Mouse (Mus musculus) intestine, embryonic 16.5 days (tissue): Measurements from ENCODE around the gene Hoxa2. TPM values are rescaled to one million over a fixed set of nuclear protein-coding genes. Genes with fewer than 3 reads are reported as not detected.

Source experiments
- ATAC-seq: fragments of 200-750 bp; cut with Nextera tagmentation; 2 replicates; pipeline ENCODE4 v1.8.0; 2017; ENCODE audit warnings: moderate TSS enrichment, moderate library complexity
- H3K27ac ChIP-seq: fragments of 300-500 bp; sonication (generic); 2 replicates; pipeline ENCODE4 v1.5.1; 2014; ENCODE audit warnings: mild to moderate bottlenecking, low read length
- H3K27me3 ChIP-seq: fragments of 300-500 bp; sonication (generic); replicated peaks from 2 replicates; pipeline ENCODE4 v1.6.1; 2014; ENCODE audit warnings: low read length, control low read depth, mixed read lengths; ENCODE audit not compliant: control insufficient read depth, insufficient read depth
- H3K36me3 ChIP-seq: fragments of 300-500 bp; sonication (generic); 2 replicates; pipeline ENCODE4 v1.6.1; 2014; ENCODE audit warnings: low read length, control low read depth; ENCODE audit not compliant: control insufficient read depth, insufficient read depth
- H3K4me1 ChIP-seq: fragments of 300-500 bp; sonication (generic); 2 replicates; pipeline ENCODE4 v1.6.1; 2014; ENCODE audit warnings: low read length, control low read depth, mixed read lengths; ENCODE audit not compliant: control insufficient read depth, insufficient read depth
- H3K4me2 ChIP-seq: fragments of 300-500 bp; sonication (generic); 2 replicates; pipeline ENCODE4 v1.6.1; 2014; ENCODE audit warnings: low read depth, low read length, control low read depth
- H3K4me3 ChIP-seq: fragments of 300-500 bp; sonication (generic); 2 replicates; pipeline ENCODE4 v1.5.1; 2014; ENCODE audit warnings: mild to moderate bottlenecking, low read length
- H3K9ac ChIP-seq: fragments of 300-500 bp; sonication (generic); 2 replicates; pipeline ENCODE4 v1.6.1; 2014; ENCODE audit warnings: low read depth, low read length
- H3K9me3 ChIP-seq: fragments of 300-500 bp; sonication (generic); 2 replicates; pipeline ENCODE4 v1.6.1; 2016; ENCODE audit warnings: low read length, control low read depth; ENCODE audit not compliant: control insufficient read depth
- WGBS: fragments of 180-500 bp; shearing (Covaris S2); extraction: QIAGEN DNeasy Blood & Tissue Kit; methylation state at CpG from one replicate; pipeline ENCODE4 v1.1.7; 2014; 5-methylcytosine and 5-hydroxymethylcytosine counted together
- polyA plus RNA-seq: library from polyadenylated mRNA; unstranded; fragments of >200 nt; fragmentation: Nextera tagmentation; extraction: Ambion mirVana; gene quantifications from 2 replicates; pipeline ENCODE4 v1.2.1, GENCODE M21; 2015

The Hoxa2 gene
- polyA plus RNA-seq, 1 experiment from 2014 or later: 5.1 TPM

DNA sequence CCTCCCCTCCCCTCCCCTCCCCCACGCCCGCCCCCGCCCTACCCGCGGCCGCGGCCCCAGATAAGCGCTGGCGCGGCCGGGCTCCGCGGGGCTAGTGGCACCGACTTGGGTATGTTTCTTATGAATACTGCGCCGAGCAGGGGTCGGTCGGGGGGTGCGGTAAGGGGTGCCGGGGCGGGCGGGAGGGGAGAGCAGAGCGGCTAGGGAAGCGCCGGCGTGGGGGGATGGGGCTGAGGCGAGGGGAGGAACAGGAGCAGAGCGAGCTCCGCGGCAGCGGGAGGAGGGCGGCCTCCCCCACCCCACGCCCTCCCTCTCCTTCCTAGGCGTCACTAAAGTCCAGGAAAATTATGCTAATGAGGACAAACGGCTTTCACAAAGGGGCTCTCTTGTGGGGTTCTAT, 11.2 kb upstream of the Hoxa2 start:
- Histone ChIP-seq H3K4me2 (peak overlapping the region; percentile 82), H3K27me3 (0 out of 2 replicates have a peak, but pooled peaks cover 3% of the 10 kb centered on the region), H3K4me3 (peak overlapping the region; percentile 63), H3K36me3 (no peaks in the 10 kb centered on the region), H3K4me1 (peaks cover 35% of the 10 kb centered on the region), H3K9ac (peak overlapping the region; percentile 79), H3K9me3 (no peaks in the 10 kb centered on the region), H3K27ac (peak overlapping the region; percentile 96)
- peak; percentile 49 for ATAC-seq
- WGBS: 1% methylated on average over 12 of the region's 35 CpGs

DNA sequence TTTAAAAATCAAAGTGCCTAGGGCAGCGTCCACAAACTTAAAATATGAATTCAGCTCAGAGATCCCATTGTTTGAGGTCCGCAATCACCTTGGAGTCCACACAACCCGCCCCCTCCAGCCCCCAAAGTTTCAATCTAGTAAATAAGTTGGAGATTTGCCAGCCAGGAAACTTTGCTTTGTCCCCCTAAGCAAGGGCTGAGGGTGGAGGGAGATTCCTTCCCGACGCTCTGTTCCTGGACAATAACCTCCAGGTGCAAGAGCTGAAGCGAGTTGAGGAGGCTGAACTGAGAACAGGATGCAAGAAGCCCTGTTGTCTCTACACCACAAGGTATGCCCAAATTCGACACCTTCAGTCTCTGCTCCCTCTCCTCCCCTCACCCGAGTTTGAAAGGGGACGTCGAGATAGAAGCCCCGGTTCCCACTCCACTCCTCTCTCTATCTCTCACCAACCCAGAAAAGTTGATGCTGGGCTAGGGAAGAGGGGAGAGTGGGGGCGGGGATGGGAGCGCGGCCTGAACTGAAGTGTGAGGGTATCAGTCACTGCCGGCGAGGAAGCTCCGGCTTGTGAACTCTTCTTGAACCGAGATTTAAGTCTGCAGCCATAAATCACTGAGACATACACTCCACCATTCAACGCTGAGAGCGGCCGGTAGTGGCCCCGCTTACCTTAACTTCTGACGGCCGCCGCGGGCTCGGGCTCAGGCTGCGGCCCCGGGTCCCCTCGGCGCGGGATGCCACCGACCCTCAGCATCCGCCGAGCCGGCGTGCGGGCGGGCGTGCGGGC, 10.5 kb upstream of the Hoxa2 start:
- 4% methylated on average over 41 of the region's 41 CpGs for WGBS
- peak overlapping the region; percentile 82 for H3K4me2 ChIP-seq
- no peaks in the 10 kb centered on the region for H3K36me3 ChIP-seq
- H3K27me3 ChIP-seq: 0 out of 2 replicates have a peak, but pooled peaks cover 6% of the 10 kb centered on the region
- H3K4me3 ChIP-seq: peak overlapping the region; percentile 63
- H3K27ac ChIP-seq: peak overlapping the region; percentile 96
- peak; percentile 57 for ATAC-seq
- H3K9ac ChIP-seq: peak overlapping the region; percentile 79
- H3K4me1 ChIP-seq: peaks cover 35% of the 10 kb centered on the region
- H3K9me3 ChIP-seq: no peaks in the 10 kb centered on the region

DNA sequence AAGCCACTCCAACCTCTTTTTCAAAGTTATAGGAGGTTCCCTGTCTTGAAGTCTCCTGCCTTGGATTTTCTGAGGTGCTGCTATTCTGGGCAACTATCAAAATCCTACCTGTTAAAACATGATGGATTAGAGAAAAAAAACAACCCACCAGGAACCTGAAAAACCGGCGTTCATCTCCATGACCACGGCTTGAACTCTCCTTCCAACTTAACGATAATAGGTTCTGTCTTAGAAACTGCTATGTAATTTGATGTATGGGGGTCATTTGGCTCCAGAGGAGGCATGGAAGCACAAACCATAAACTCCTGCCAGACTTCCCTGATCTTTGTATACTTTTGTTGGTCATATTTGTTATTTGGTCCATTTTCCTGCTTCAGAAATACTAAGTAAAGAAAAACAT, 9.0 kb upstream of the Hoxa2 start:
- WGBS: 13% methylated on average over 4 of the region's 4 CpGs
- Histone ChIP-seq H3K4me3 (peak overlapping the region; percentile 47), H3K27me3 (peaks cover 8% of the 10 kb centered on the region; the same call in 1 of the 2 replicates), H3K36me3 (no peaks in the 10 kb centered on the region), H3K4me2 (peak overlapping the region; percentile 79), H3K9ac (peak overlapping the region; percentile 40), H3K27ac (peak overlapping the region; percentile 87), H3K4me1 (peaks cover 39% of the 10 kb centered on the region), H3K9me3 (no peaks in the 10 kb centered on the region)
- no peak for ATAC-seq

DNA sequence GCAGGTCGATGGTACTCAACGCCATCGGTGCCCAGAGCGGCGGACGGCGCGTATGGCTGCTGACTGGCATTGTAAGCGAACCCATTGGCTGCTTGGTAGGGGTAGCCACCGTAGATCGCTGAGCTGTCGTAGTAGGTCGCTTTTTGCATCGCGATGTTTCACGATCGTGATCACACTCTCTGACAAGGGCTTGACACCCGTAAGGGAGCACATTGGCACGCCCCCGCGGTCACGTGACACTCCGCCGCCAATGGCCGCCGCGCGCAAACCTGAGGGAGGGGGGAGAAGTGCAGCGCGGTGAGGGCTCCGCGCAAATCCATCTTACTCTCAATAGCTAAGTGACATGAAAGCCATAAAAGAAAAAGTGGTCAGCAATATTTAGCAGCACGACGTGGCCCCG, 7.9 kb upstream of the Hoxa2 start:
- Histone ChIP-seq H3K36me3 (no peaks in the 10 kb centered on the region), H3K27ac (peak overlapping the region; percentile 93), H3K9ac (peak overlapping the region; percentile 68), H3K4me2 (peak overlapping the region; percentile 79), H3K9me3 (no peaks in the 10 kb centered on the region), H3K27me3 (peaks cover 16% of the 10 kb centered on the region; the same call in 1 of the 2 replicates), H3K4me1 (peaks cover 37% of the 10 kb centered on the region), H3K4me3 (peak overlapping the region; percentile 47)
- ATAC-seq: peak; percentile 58
- 2% methylated on average over 35 of the region's 35 CpGs for WGBS

DNA sequence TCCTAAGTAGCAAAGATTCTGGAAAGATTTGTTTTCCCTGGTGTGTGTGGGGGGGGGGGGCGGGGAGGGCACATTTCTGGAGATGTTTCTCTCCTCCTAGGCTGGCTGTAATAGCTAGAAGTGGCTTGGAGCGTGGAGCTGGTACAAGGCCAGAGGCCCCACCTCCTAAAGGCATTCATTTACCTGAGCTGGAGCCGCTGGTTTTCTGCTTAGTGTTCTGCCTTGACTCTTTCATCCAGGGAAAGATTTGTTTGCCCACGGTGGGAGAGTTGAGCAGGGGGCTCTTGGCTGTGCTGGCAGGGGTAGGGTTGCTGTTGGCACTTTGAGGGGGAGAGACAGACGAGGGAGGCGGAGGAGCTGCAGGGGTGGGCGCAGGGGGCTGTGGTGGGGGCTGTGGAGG, 7.3 kb upstream of the Hoxa2 start:
- peak overlapping the region; percentile 79 for H3K4me2 ChIP-seq
- ATAC-seq: no peak
- H3K36me3 ChIP-seq: no peaks in the 10 kb centered on the region
- peak overlapping the region; percentile 47 for H3K4me3 ChIP-seq
- H3K27ac ChIP-seq: peak overlapping the region; percentile 93
- H3K9ac ChIP-seq: peak overlapping the region; percentile 68
- H3K27me3 ChIP-seq: peaks cover 19% of the 10 kb centered on the region; the same call in 1 of the 2 replicates
- peaks cover 33% of the 10 kb centered on the region for H3K4me1 ChIP-seq
- 27% methylated on average over 7 of the region's 7 CpGs for WGBS
- no peaks in the 10 kb centered on the region for H3K9me3 ChIP-seq

DNA sequence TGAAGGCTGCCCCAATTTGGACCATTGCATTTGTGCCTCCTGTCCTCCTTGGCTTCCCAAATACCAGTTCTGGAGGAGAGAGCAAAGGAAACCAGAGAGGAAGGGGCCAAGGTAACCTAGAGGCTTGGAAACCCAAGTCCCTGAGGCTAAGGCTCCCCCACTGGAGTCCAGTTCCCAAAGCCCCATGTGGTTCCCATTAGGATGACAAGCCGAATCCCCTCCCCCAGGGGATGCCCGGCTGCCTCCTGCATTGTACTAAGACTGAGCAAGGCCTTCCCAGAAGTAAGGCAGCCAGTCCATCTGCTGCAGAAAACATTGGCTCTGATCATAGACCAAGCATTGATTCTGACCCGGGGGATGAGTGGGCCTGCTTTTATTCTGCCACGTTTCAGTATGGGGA, 6.7 kb upstream of the Hoxa2 start:
- H3K9ac ChIP-seq: 0 out of 2 replicates have a peak overlapping the region, but pooled peaks have one; percentile 68
- 31% methylated on average over 4 of the region's 4 CpGs for WGBS
- peaks cover 19% of the 10 kb centered on the region; the same call in 1 of the 2 replicates for H3K27me3 ChIP-seq
- H3K4me2 ChIP-seq: peak overlapping the region; percentile 52; the same call in 1 of the 2 replicates
- H3K4me3 ChIP-seq: no peak overlapping the region
- H3K27ac ChIP-seq: peak overlapping the region; percentile 93
- H3K9me3 ChIP-seq: no peaks in the 10 kb centered on the region
- ATAC-seq: no peak
- no peaks in the 10 kb centered on the region for H3K36me3 ChIP-seq
- peaks cover 28% of the 10 kb centered on the region for H3K4me1 ChIP-seq

DNA sequence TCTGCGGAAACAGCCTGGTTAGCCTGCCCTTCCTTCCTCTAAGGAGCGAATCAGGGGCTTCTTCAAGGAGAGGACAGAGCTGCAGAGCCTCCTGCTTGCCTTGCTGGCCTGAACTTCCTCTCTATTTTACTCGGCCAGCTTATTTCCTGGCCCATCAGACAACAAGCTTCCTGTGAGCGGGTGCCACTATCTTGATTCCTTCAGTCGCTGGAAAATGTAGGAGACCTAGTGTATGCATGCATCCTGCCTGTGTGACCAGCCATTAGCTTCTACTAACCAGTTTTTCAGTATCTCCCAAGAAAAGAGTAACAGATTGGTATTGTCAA, 6.2 kb upstream of the Hoxa2 start:
- Histone ChIP-seq H3K9ac (peak overlapping the region; percentile 69), H3K27me3 (peaks cover 19% of the 10 kb centered on the region; the same call in 1 of the 2 replicates), H3K27ac (peak overlapping the region; percentile 93), H3K4me3 (peak overlapping the region; percentile 29), H3K36me3 (no peaks in the 10 kb centered on the region), H3K4me1 (peaks cover 27% of the 10 kb centered on the region), H3K4me2 (peak overlapping the region; percentile 52), H3K9me3 (no peaks in the 10 kb centered on the region)
- 34% methylated on average over 5 of the region's 5 CpGs for WGBS
- 0 out of 2 replicates have a peak, but pooled peaks have one; percentile 17 for ATAC-seq

DNA sequence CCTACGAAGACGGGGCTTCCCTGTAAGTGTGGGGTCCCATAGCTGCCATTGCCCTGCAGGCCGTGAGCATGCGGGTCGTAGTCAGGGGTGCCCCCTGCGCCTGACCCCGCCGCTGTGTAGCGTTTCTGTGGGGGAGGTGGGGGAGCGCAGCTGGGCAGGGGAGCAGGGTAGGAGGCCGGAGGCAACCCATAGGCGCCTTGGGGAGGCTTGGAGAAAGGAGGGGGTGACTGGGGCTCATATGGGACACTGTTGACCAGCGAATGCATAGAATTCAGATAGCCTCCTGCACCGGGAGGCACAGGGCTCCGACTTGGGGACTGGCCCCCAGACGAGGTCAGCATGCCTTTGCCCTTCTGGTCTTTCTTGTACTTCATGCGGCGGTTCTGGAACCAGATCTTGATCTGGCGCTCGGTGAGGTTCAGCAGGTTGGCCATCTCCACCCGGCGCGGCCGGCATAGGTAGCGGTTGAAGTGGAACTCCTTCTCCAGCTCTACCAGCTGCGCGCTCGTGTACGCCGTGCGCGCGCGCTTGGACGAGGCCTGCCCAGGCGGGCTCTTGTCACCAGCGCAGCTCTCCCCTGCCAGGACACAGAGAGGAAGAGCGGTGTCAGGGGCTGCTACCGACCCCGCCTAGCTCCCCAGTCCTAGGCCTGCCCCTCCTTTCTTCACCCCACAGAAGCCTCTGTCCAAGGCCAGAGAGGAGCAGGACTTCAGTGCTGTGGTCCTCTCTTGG, 5.7 kb upstream of the Hoxa2 start:
- Histone ChIP-seq H3K4me3 (peak overlapping the region; percentile 29), H3K4me2 (peak overlapping the region; percentile 52), H3K4me1 (peaks cover 27% of the 10 kb centered on the region), H3K9ac (peak overlapping the region; percentile 69), H3K27ac (peak overlapping the region; percentile 93), H3K27me3 (peaks cover 19% of the 10 kb centered on the region; the same call in 1 of the 2 replicates), H3K9me3 (no peaks in the 10 kb centered on the region), H3K36me3 (no peaks in the 10 kb centered on the region)
- 39% methylated on average over 40 of the region's 40 CpGs for WGBS
- ATAC-seq: peak; percentile 9; the same call in 1 of the 2 replicates

DNA sequence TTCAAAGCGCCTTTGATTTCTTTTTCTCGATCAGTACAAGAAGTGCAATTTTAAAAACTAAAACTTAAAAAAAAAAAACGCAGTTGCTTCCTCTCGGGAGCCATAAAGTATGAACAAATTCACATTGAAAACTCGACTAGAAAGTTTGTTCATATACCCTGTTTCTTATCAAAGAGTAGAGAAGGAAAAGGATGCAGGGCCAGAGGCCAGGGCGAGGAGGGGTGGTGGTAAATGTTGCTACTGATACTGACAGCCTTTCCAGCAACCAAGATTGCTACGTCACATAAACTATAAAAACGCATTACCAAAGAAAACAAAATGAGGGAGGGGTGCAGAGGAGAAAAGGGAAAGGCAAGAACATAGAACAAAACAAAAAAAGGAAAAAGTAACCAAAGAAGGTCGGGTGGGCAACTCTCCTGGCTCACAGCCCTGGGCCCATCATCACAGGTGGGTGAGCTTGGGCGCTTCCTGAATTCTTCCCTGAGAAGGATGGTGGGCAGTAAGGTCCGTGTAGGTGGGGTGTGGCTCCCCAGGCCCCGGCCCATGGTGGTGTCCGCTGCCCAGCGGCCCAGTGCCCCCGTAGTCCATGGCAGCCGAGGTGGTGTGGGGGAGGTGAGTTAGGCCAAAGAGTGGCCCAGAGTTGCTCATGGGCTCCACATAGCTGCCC, 5.0 kb upstream of the Hoxa2 start:
- H3K27ac ChIP-seq: peak overlapping the region; percentile 93
- H3K36me3 ChIP-seq: no peaks in the 10 kb centered on the region
- WGBS: 44% methylated on average over 16 of the region's 16 CpGs
- ATAC-seq: no peak
- H3K4me2 ChIP-seq: peak overlapping the region; percentile 52
- peak overlapping the region; percentile 69 for H3K9ac ChIP-seq
- peaks cover 27% of the 10 kb centered on the region for H3K4me1 ChIP-seq
- no peaks in the 10 kb centered on the region for H3K9me3 ChIP-seq
- H3K4me3 ChIP-seq: peak overlapping the region; percentile 29
- H3K27me3 ChIP-seq: peaks cover 22% of the 10 kb centered on the region
